Mouse (Mus musculus) midbrain, postnatal 0 days (tissue): ENCODE results near the gene Brd1. TPM values are rescaled to one million over a fixed set of nuclear protein-coding genes. Genes with fewer than 3 reads are reported as not detected.

Experiments used
- ATAC-seq: fragments of 200-750 bp; cut with Nextera tagmentation; 2 replicates; pipeline ENCODE4 v1.8.0; 2017; ENCODE audit warnings: moderate number of reproducible peaks, mild to moderate bottlenecking, moderate TSS enrichment, moderate library complexity; ENCODE audit not compliant: low FRiP score
- DNase-seq: peaks from one replicate; pipeline ENCODE4 v3.0.0-alpha.2; 2015; ENCODE audit warnings: low spot score
- H3K27ac ChIP-seq: fragments of 300-500 bp; sonication (generic); 2 replicates; pipeline ENCODE4 v1.5.1; 2014; ENCODE audit warnings: low read depth, mild to moderate bottlenecking, low read length, mixed read lengths
- H3K27me3 ChIP-seq: fragments of 300-500 bp; sonication (generic); 2 replicates; pipeline ENCODE4 v1.6.1; 2014; ENCODE audit warnings: low read length, control low read depth, mixed read lengths; ENCODE audit not compliant: insufficient read depth
- H3K36me3 ChIP-seq: fragments of 300-500 bp; sonication (generic); 2 replicates; pipeline ENCODE4 v1.6.1; 2014; ENCODE audit warnings: low read length, control low read depth, mixed read lengths; ENCODE audit not compliant: insufficient read depth
- H3K4me1 ChIP-seq: fragments of 300-500 bp; sonication (generic); 2 replicates; pipeline ENCODE4 v1.6.1; 2014; ENCODE audit warnings: mild to moderate bottlenecking, control low read depth, antibody characterized with exemption, low read length, mixed read lengths; ENCODE audit not compliant: insufficient read depth
- H3K4me2 ChIP-seq: fragments of 300-500 bp; sonication (generic); 2 replicates; pipeline ENCODE4 v1.6.1; 2014; ENCODE audit warnings: low read depth, mild to moderate bottlenecking, low read length, mixed read lengths; ENCODE audit not compliant: poor library complexity, severe bottlenecking
- H3K4me3 ChIP-seq: fragments of 300-500 bp; sonication (generic); 2 replicates; pipeline ENCODE4 v1.5.1; 2014; ENCODE audit warnings: low read depth, mild to moderate bottlenecking, low read length, moderate library complexity
- H3K9ac ChIP-seq: fragments of 300-500 bp; sonication (generic); replicated peaks from 2 replicates; pipeline ENCODE4 v1.6.1; 2014; ENCODE audit warnings: mild to moderate bottlenecking, low read length, moderate library complexity, mixed read lengths; ENCODE audit not compliant: poor library complexity, severe bottlenecking
- H3K9me3 ChIP-seq: fragments of 300-500 bp; sonication (generic); 2 replicates; pipeline ENCODE4 v1.6.1; 2016; ENCODE audit warnings: low read length, control low read depth
- CTCF ChIP-seq: IDR thresholded peaks from 2 replicates; pipeline ENCODE4 v1.5.1; 2016; ENCODE audit warnings: antibody characterized with exemption, mild to moderate bottlenecking
- WGBS: fragments of 180-500 bp; shearing (Covaris S2); extraction: QIAGEN DNeasy Blood & Tissue Kit; methylation state at CpG from one replicate; pipeline ENCODE4 v1.1.7; 2014; 5-methylcytosine and 5-hydroxymethylcytosine counted together
- polyA plus RNA-seq: library from polyadenylated mRNA; unstranded; fragments of >200 nt; fragmentation: Nextera tagmentation; extraction: Ambion mirVana; gene quantifications from 2 replicates; pipeline ENCODE4 v1.2.1, GENCODE M21; 2015
- total RNA-seq: library from RNA; depleted of rRNA; stranded (reverse); fragments of >200 nt; gene quantifications from 2 replicates; pipeline ENCODE4 v1.2.3, GENCODE M21; 2014; rRNA removed

The Brd1 gene
- total and polyA plus RNA-seq, 2 experiments from 2014 or later = 11.7 to 42.2 TPM

DNA sequence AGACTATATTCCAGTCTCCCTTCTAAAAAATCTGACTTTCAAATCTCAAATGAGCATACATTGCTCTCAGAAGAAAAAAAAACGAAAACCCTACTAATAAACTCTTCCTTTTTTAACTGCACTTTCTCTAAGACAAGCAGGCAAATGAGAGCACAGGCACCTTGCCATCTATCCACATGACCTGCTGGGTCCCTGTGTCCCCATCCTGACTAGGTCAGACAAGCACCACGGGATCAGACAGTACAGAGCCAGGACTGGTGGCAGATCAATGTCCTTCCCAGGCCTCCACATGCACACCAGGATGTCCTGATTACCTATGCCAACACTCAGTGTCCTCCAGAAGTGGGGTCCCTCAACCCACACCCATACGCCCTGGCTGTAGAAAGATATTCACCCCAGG, 72.4 kb downstream of the Brd1 start:
- DNase-seq = no peak
- no peak overlapping the region for H3K4me2 ChIP-seq
- H3K27me3 ChIP-seq = no peaks in the 10 kb centered on the region
- H3K36me3 ChIP-seq = no peaks in the 10 kb centered on the region
- H3K4me1 ChIP-seq = no peaks in the 10 kb centered on the region
- H3K4me3 ChIP-seq = no peak overlapping the region
- no peak for ATAC-seq
- TF ChIP-seq CTCF = no peak
- H3K9ac ChIP-seq = no peak overlapping the region
- no peak overlapping the region for H3K27ac ChIP-seq
- 58% methylated on average over 3 of the region's 3 CpGs for WGBS
- no peaks in the 10 kb centered on the region for H3K9me3 ChIP-seq

DNA sequence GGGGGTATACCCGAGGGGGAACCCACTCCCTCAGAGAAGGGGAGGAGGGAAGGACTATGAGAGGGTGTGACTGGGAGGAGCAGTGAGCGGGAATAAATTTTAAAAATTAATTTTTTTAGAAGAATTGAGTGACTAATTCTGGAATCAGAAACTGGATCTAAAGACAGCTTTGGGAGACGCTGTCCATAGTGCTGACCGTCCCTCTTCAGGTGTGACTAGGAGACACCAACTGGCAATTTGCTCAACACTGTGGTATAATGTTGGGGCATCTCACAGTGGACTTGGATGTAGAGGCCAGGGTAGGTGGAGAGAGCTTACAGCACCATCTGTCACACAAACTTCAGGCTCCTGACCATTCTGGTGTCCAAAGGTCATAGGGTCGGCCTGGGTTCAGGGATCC, 82.0 kb downstream of the Brd1 start:
- H3K9me3 ChIP-seq = no peaks in the 10 kb centered on the region
- H3K9ac ChIP-seq = no peak overlapping the region
- no peak overlapping the region for H3K4me2 ChIP-seq
- 60% methylated on average over 5 of the region's 5 CpGs for whole genome bisulfite sequencing
- no peak overlapping the region for H3K4me3 ChIP-seq
- H3K27me3 ChIP-seq = peaks cover 9% of the 10 kb centered on the region; the same call in 1 of the 2 replicates
- H3K36me3 ChIP-seq = no peaks in the 10 kb centered on the region
- H3K27ac ChIP-seq = no peak overlapping the region
- no peak for ATAC-seq
- DNase-seq = no peak
- 0 out of 2 replicates have a peak, but pooled peaks cover 2% of the 10 kb centered on the region for H3K4me1 ChIP-seq
- TF ChIP-seq CTCF = no peak

DNA sequence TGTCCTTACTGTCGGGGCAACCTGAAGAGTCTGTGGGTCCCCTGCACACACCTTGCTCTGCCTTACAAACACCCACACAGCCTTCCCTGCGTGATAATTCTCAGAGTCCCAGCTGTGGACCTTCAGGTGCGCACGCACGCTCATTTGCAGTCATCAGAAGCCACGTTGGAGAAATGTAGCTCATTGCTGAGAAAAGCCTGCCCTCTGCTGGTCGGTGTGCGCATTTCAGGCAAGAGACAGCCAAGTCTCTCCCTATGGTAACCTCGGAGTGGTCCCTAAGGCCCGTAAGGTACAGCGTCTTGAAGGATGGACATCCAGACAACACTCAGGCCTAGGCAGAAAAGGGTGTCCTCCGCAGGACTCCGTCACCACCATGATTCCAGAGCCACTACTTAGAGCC, 83.0 kb downstream of the Brd1 start:
- DNase-seq (peak; percentile 89), ATAC-seq (peak; percentile 44; the same call in 1 of the 2 replicates)
- Histone ChIP-seq H3K27ac (no peak overlapping the region), H3K9ac (0 out of 2 replicates have a peak overlapping the region, but pooled peaks have one; percentile 13), H3K4me1 (0 out of 2 replicates have a peak, but pooled peaks cover 2% of the 10 kb centered on the region), H3K9me3 (no peaks in the 10 kb centered on the region), H3K4me3 (no peak overlapping the region), H3K27me3 (peaks cover 9% of the 10 kb centered on the region; the same call in 1 of the 2 replicates), H3K4me2 (0 out of 2 replicates have a peak overlapping the region, but pooled peaks have one; percentile 18), H3K36me3 (no peaks in the 10 kb centered on the region)
- 16% methylated on average over 13 of the region's 13 CpGs for WGBS
- TF ChIP-seq CTCF = peak; percentile 99

Other genes with a start within 250 kb of the Brd1 start
- gene Zdhhc25, start 133.9 kb downstream of the Brd1 start, total RNA-seq = not detected in 2 replicates
- gene Zdhhc25, start 133.9 kb downstream of the Brd1 start, polyA plus RNA-seq = not detected in 2 replicates
- gene Zbed4, start 17.4 kb upstream of the Brd1 start, total RNA-seq = 19.2 and 20.7 TPM in 2 replicates
- 4.3 and 4.5 TPM in 2 replicates for gene Zbed4, start 17.4 kb upstream of the Brd1 start, polyA plus RNA-seq
- 9.3 and 11.5 TPM in 2 replicates for gene Alg12, start 85.1 kb upstream of the Brd1 start, total RNA-seq
- 5.5 and 7.0 TPM in 2 replicates for gene Alg12, start 85.1 kb upstream of the Brd1 start, polyA plus RNA-seq
- gene Creld2, start 85.4 kb upstream of the Brd1 start, total RNA-seq = 25.4 and 31.5 TPM in 2 replicates
- gene Creld2, start 85.4 kb upstream of the Brd1 start, polyA plus RNA-seq = 38.2 and 41.7 TPM in 2 replicates
- gene Pim3, start 128.0 kb upstream of the Brd1 start, total RNA-seq = 78.0 and 95.4 TPM in 2 replicates
- 69.1 and 72.5 TPM in 2 replicates for gene Pim3, start 128.0 kb upstream of the Brd1 start, polyA plus RNA-seq
- gene Ttll8, start 220.2 kb upstream of the Brd1 start, total RNA-seq = 3.3 TPM in 1 of 2 replicates, not detected in the other
- 0.26 and 0.35 TPM in 2 replicates for gene Ttll8, start 220.2 kb upstream of the Brd1 start, polyA plus RNA-seq
- gene Mlc1, start 244.8 kb upstream of the Brd1 start, total RNA-seq = 46.6 and 60.0 TPM in 2 replicates
- gene Mlc1, start 244.8 kb upstream of the Brd1 start, polyA plus RNA-seq = 46.7 and 46.8 TPM in 2 replicates
- 0.22 TPM in 1 of 2 replicates, not detected in the other for gene Mov10l1, start 248.7 kb upstream of the Brd1 start, total RNA-seq
- gene Mov10l1, start 248.7 kb upstream of the Brd1 start, polyA plus RNA-seq = not detected in 2 replicates